Mouse (Mus musculus) gonadal fat pad, adult 2 months (tissue): ENCODE measurements around the gene Sh3bgrl3. TPM values are rescaled to one million over a fixed set of nuclear protein-coding genes. Genes with fewer than 3 reads are reported as not detected.

ENCODE experiments used
- DNase-seq: peaks from one replicate; pipeline ENCODE4 v3.0.0-alpha.2; 2012; ENCODE audit warnings: low read depth
- polyA plus RNA-seq: library from polyadenylated mRNA; depleted of rRNA; stranded (reverse); fragments of >200 nt; gene quantifications from 2 replicates; pipeline ENCODE4 v1.2.3, GENCODE M21; 2012

The Sh3bgrl3 gene
- polyA plus RNA-seq, 1 experiment, result 1,090 TPM

- no peak for DNase-seq
Measured at GRCm38 (mm10) chr4:134112403-134112802, 16.2 kb downstream of the Sh3bgrl3 start.

- DNase-seq, result no peak
Measured at GRCm38 (mm10) chr4:134110653-134111052, 17.9 kb downstream of the Sh3bgrl3 start.

GRCm38 (mm10) chr4:134108196-134108595 lies 20.4 kb downstream of the Sh3bgrl3 start:
- no peak for DNase-seq

- no peak for DNase-seq
Measured at GRCm38 (mm10) chr4:134107730-134108129, 20.9 kb downstream of the Sh3bgrl3 start.

- no peak for DNase-seq
Measured at GRCm38 (mm10) chr4:134106105-134106504, 22.5 kb downstream of the Sh3bgrl3 start.

GRCm38 (mm10) chr4:134102742-134103119 lies 25.9 kb downstream of the Sh3bgrl3 start:
- no peak for DNase-seq

GRCm38 (mm10) chr4:134101979-134102741 lies 26.4 kb downstream of the Sh3bgrl3 start, which contains the start of gene Ubxn11:
Gene Ubxn11, plus strand, starts transcription at chr4:134102570.
- no peak for DNase-seq

- no peak for DNase-seq
Measured at GRCm38 (mm10) chr4:134100245-134100644, 28.3 kb downstream of the Sh3bgrl3 start.

- no peak for DNase-seq
Measured at GRCm38 (mm10) chr4:134098628-134099027, 30.0 kb downstream of the Sh3bgrl3 start.

- no peak for DNase-seq
Measured at GRCm38 (mm10) chr4:134097015-134097608, 31.5 kb downstream of the Sh3bgrl3 start.

- no peak for DNase-seq
Measured at GRCm38 (mm10) chr4:134096120-134096519, 32.5 kb downstream of the Sh3bgrl3 start.

- no peak for DNase-seq
Measured at GRCm38 (mm10) chr4:134094923-134095547, 33.6 kb downstream of the Sh3bgrl3 start, which contains the start of gene Cd52. Gene Cd52, minus strand, starts transcription at chr4:134095082.

- DNase-seq, result no peak
Measured at GRCm38 (mm10) chr4:134094004-134094564, 34.5 kb downstream of the Sh3bgrl3 start.

GRCm38 (mm10) chr4:134092382-134093288 lies 36.0 kb downstream of the Sh3bgrl3 start:
- no peak for DNase-seq

- DNase-seq, result no peak
Measured at GRCm38 (mm10) chr4:134091225-134091529, 37.4 kb downstream of the Sh3bgrl3 start.

- no peak for DNase-seq
Measured at GRCm38 (mm10) chr4:134090521-134091224, 37.9 kb downstream of the Sh3bgrl3 start.

- no peak for DNase-seq
Measured at GRCm38 (mm10) chr4:134089029-134089428, 39.6 kb downstream of the Sh3bgrl3 start.

- no peak for DNase-seq
Measured at GRCm38 (mm10) chr4:134087412-134087811, 41.2 kb downstream of the Sh3bgrl3 start.

- no peak for DNase-seq
Measured at GRCm38 (mm10) chr4:134084999-134085398, 43.6 kb downstream of the Sh3bgrl3 start.

- no peak for DNase-seq
Measured at GRCm38 (mm10) chr4:134082460-134082859, 46.1 kb downstream of the Sh3bgrl3 start.
